Mouse (Mus musculus) lung, embryonic 15.5 days (tissue): Measurements from ENCODE around the gene Gpr162. TPM values are rescaled to one million over a fixed set of nuclear protein-coding genes. Genes with fewer than 3 reads are reported as not detected.

Experiments used
- polyA plus RNA-seq: library from polyadenylated mRNA; unstranded; fragments of >200 nt; fragmentation: Nextera tagmentation; extraction: Ambion mirVana; gene quantifications from 2 replicates; pipeline ENCODE4 v1.2.1, GENCODE M21; 2015

The Gpr162 gene
- polyA plus RNA-seq, 1 experiment from 2014 or later, result 0.59 TPM

Other genes with a start within 250 kb of the Gpr162 start
- 0.07 TPM in 1 of 2 replicates, not detected in the other for gene C1s2, start 227.9 kb downstream of the Gpr162 start, polyA plus RNA-seq
- 56.8 and 61.9 TPM in 2 replicates for gene Lpcat3, start 201.0 kb downstream of the Gpr162 start, polyA plus RNA-seq
- 199 and 200 TPM in 2 replicates for gene Emg1, start 151.8 kb downstream of the Gpr162 start, polyA plus RNA-seq
- 327 and 340 TPM in 2 replicates for gene Phb2, start 151.6 kb downstream of the Gpr162 start, polyA plus RNA-seq
- 17.3 and 24.3 TPM in 2 replicates for gene Ptpn6, start 125.3 kb downstream of the Gpr162 start, polyA plus RNA-seq
- gene Grcc10, start 122.6 kb downstream of the Gpr162 start, polyA plus RNA-seq, result 406 and 416 TPM in 2 replicates
- not detected in 2 replicates for gene Gm45234, start 108.0 kb downstream of the Gpr162 start, polyA plus RNA-seq
- 15.6 and 16.1 TPM in 2 replicates for gene Atn1, start 107.5 kb downstream of the Gpr162 start, polyA plus RNA-seq
- gene Eno2, start 94.3 kb downstream of the Gpr162 start, polyA plus RNA-seq, result 2.1 and 3.4 TPM in 2 replicates
- gene Lrrc23, start 84.3 kb downstream of the Gpr162 start, polyA plus RNA-seq, result 11.7 and 13.7 TPM in 2 replicates
- 11.6 and 12.7 TPM in 2 replicates for gene Spsb2, start 55.3 kb downstream of the Gpr162 start, polyA plus RNA-seq
- 712 and 746 TPM in 2 replicates for gene Tpi1, start 49.7 kb downstream of the Gpr162 start, polyA plus RNA-seq
- gene Usp5, start 34.5 kb downstream of the Gpr162 start, polyA plus RNA-seq, result 149 and 152 TPM in 2 replicates
- gene Cdca3, start 34.4 kb downstream of the Gpr162 start, polyA plus RNA-seq, result 188 and 197 TPM in 2 replicates
- gene Gnb3, start 23.7 kb downstream of the Gpr162 start, polyA plus RNA-seq, result 0.38 and 1.1 TPM in 2 replicates
- gene P3h3, start 6.2 kb downstream of the Gpr162 start, polyA plus RNA-seq, result 23.9 and 26.9 TPM in 2 replicates
- gene Cd4, start 24.2 kb upstream of the Gpr162 start, polyA plus RNA-seq, result 0.08 and 0.26 TPM in 2 replicates
- 2.3 TPM in 2 replicates for gene Lag3, start 47.7 kb upstream of the Gpr162 start, polyA plus RNA-seq
- 454 and 458 TPM in 2 replicates for gene Ptms, start 56.1 kb upstream of the Gpr162 start, polyA plus RNA-seq
- gene Mlf2, start 67.4 kb upstream of the Gpr162 start, polyA plus RNA-seq, result 378 and 389 TPM in 2 replicates
- gene Cops7a, start 101.6 kb upstream of the Gpr162 start, polyA plus RNA-seq, result 142 and 151 TPM in 2 replicates
- gene Pianp, start 132.7 kb upstream of the Gpr162 start, polyA plus RNA-seq, result 0.74 and 0.96 TPM in 2 replicates
- gene Zfp384, start 145.2 kb upstream of the Gpr162 start, polyA plus RNA-seq, result 21.3 and 24.4 TPM in 2 replicates
- 138 and 149 TPM in 2 replicates for gene Ing4, start 175.8 kb upstream of the Gpr162 start, polyA plus RNA-seq
- gene Acrbp, start 185.7 kb upstream of the Gpr162 start, polyA plus RNA-seq, result 10.8 and 12.9 TPM in 2 replicates
- gene Lpar5, start 203.9 kb upstream of the Gpr162 start, polyA plus RNA-seq, result 0.38 and 0.69 TPM in 2 replicates
- 68.5 and 69.3 TPM in 2 replicates for gene Chd4, start 232.0 kb upstream of the Gpr162 start, polyA plus RNA-seq